Comparison of ENCODE assay signal across 8 mouse cellular contexts in the genomic region with DNA sequence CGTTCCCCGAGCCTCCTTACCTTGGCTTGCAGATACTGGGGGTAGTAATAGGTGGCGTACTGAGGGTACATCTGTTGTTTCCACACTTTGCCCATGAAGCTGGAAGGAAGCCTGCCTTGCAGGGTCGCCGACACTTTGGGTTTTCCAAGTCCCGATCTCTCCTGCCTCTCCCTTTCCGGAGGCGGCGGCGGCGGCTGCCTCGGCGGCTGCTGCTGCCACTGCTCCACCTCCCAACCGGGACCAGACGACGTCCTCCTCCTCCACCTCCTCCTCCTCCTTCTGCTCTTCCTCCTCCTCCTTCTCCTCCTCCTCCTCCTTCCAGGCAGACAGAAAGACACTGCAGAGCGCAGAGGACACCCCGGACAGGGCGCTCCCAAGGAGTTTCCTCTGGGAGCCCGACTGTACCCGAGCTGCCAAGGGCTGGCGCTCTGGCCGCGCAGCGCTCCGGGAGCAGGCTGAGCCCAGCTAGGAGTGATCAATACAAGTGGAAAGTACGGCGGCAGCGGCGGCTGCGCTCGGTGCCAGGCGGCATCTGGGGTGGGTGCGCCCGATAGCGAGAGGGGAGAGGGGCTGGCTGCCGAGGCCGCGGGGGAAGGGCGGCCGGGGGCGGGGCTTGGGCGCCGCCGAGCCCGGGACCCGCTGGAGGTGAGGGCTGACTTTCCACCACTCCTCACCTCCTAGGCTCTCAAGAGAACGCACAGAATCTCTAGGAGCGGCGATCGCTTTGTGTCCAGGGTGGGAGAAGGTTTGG. TPM values are rescaled to one million over a fixed set of nuclear protein-coding genes. Genes with fewer than 3 reads are reported as not detected.
A peak's percentile ranks its signal among the peaks of the same experiment; 100 is the strongest.
DNase-seq lines count a peak whose midpoint lies in the region; ATAC-seq lines count a peak whose summit lies in the region.

TSS of gene Rbms1 (minus strand) at position 522 of the 751 bp plus-strand sequence.

- H3K27ac ChIP-seq in macrophage = no peak within 1 kb of the TSS

- peak; percentile 54 for ATAC-seq in inflammation-experienced regulatory T-cells, adult 6 months

- H3K4me3 ChIP-seq in macrophage (ENCODE audit: inconsistent target) = peak within 1 kb of the TSS; percentile 43

- H3K79me2 ChIP-seq in macrophage (ENCODE audit: inconsistent target) = peaks cover 9% of the 10 kb centered on the region; the same call in 1 of the 2 replicates

- DNase-seq in adipocyte (ENCODE audit: low spot score) = peak; percentile 79
- DNase-seq in embryo, embryonic 10.5 days (ENCODE audit: low spot score) = peak; percentile 77
- peak; percentile 79 for DNase-seq in gastrocnemius, postnatal 25 days
- DNase-seq in left cerebral cortex, adult 8-10 months (ENCODE audit: low spot score in 2 of 2) = peak; percentile 36 to 61
- peak; percentile 52 to 70 for DNase-seq in right cerebral cortex, adult 2 months (ENCODE audit: low spot score in 2 of 2)
- peak; percentile 82 for DNase-seq in yolk sac, embryonic 10.5 days (ENCODE audit: low spot score)

- no peaks in the 10 kb centered on the region for H3K36me3 ChIP-seq in macrophage (ENCODE audit: inconsistent target)

- 1% methylated on average over 34 of the region's 51 CpGs for WGBS in macrophage (ENCODE audit: missing documents)

RNA-seq across cellular contexts. Expression of gene Rbms1, which starts in this region (rescaled TPM):
- 10 to 100 TPM; 21.8 to 22.1 TPM for total RNA-seq in gastrocnemius, postnatal 25 days (2021)
- 10 to 100 TPM; 16.6 to 26.0 (median 22.2) TPM for polyA plus RNA-seq in inflammation-experienced regulatory T-cells, adult 6 months (2017; shearing (Covaris generic))
- 10 to 100 TPM; 20.8 to 25.4 (median 23.8) TPM for total RNA-seq in left cerebral cortex, adult 8-10 months (2022)
- total RNA-seq in macrophage (2018; cell fraction: chromatin; rRNA removed) = 100 to 1,000 TPM; 143 to 390 (median 200) TPM
- 100 to 1,000 TPM; 101 to 220 (median 132) TPM for total RNA-seq in macrophage (2018; cell fraction: cytosol; rRNA removed)
- total RNA-seq in macrophage (2018; cell fraction: nucleus; rRNA removed) = 100 to 1,000 TPM; 161 to 450 (median 222) TPM
- polyA plus RNA-seq in macrophage (2018) = 83.2 to 170 TPM (median 149 TPM) in 3 replicates
